Mouse (Mus musculus) gastrocnemius, postnatal 4 days (tissue): ENCODE measurements around the gene Sppl2b. TPM values are rescaled to one million over a fixed set of nuclear protein-coding genes. Genes with fewer than 3 reads are reported as not detected.
A peak's percentile ranks its signal among the peaks of the same experiment; 100 is the strongest.

ENCODE experiments used
- DNase-seq, 2 experiments: peaks; one replicate each; pipeline ENCODE4 v3.0.0; 2021 to 2022; ENCODE audit warnings: low spot score in 2 of 2, mixed read lengths in 2 of 2
- microRNA-seq: library from miRNA; unstranded; fragments of <30 nt; microRNA quantifications from one replicate; pipeline ENCODE4 v1.2.0, GENCODE M21; 2021
- total RNA-seq, 2 experiments: library from RNA; stranded (reverse); gene quantifications; 2 replicates each; pipeline ENCODE4 v1.2.3; 2021

Gene Sppl2b
- total RNA-seq, 2 experiments from 2014 or later: 30.9 to 38.6 TPM

DNA sequence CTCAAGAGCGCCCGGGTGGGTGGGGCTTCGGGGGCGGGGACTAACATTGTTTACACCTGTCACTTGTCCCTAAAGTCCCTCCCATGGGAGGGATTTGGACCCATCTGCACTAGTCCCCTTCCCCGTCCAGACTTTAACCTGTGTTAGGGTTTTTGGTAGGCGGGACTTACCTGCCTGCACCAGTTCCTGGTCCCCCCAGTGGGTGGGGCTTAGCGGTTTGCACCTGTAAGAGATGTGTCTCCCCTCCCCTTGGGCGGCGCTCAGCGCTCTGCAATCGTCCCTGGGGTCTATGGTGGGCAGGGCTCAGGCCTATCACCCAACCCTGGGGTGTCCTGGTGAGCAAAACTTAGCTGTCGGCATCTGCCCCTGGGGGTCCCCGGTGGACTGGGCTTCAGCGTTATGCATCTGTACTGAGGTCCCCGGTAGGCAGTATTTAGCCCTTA, 62.3 kb downstream of the Sppl2b start:
- DNase-seq: no peak

DNA sequence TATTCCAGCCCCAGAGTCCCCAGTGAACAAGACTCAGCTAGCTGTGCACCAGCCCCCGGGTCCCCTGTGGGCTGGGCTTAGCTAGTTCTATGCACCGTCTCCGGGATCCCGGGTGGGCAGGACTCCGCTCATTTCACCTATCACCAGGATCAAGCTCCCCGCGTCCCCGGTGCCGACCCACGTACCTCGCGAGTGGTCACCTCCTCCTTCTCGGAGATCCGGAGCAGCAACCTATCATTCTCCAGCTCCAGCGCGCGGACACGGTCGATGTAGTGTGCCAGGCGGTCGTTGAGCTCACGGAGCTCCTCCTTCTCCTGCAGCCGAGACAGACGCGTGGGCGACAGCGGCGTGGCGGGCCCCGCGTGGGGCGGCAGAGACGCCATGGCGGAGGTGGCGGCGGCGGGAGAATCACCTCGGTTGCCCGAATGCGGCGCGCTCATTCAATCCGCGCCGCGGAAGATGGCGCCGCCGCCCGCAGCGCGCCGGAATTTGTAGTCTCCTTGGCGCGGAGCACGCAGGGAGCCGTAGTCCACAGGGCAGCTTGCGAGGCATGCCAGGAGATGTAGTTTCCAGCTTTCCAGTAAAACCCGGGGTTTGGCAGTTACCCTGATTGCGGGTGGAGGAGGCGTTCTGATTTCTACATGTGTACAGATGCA, 62.8 kb downstream of the Sppl2b start, which contains the start of gene Lmnb2:
TSS of gene Lmnb2 (minus strand) at position 467 of the 656 bp plus-strand sequence.
- peak in 1 of 2 experiments; percentile 77 for DNase-seq

Small RNAs within 50 kb of the gene (microRNA-seq; reads per million reads assigned to microRNA genes)
- gene Mir1982: 1.7 reads per million

Other genes with a start within 250 kb of the Sppl2b start
- gene Gm49322, start 249.3 kb upstream of the Sppl2b start, total RNA-seq: 1 to 10 TPM; 1.1 to 1.7 TPM
- gene Csnk1g2, start 232.4 kb upstream of the Sppl2b start, total RNA-seq: 100 to 1,000 TPM; 167 to 169 TPM
- gene Btbd2, start 198.2 kb upstream of the Sppl2b start, total RNA-seq: 10 to 100 TPM; 50.7 to 50.8 TPM
- 100 to 1,000 TPM; 170 to 176 TPM for gene Mknk2, start 177.2 kb upstream of the Sppl2b start, total RNA-seq
- 10 to 100 TPM; 24.0 to 25.4 TPM for gene Mob3a, start 153.3 kb upstream of the Sppl2b start, total RNA-seq
- gene Izumo4, start 153.1 kb upstream of the Sppl2b start, total RNA-seq: 1 to 10 TPM; 8.3 to 8.4 TPM
- 10 to 100 TPM; 52.1 to 58.7 TPM for gene Ap3d1, start 113.0 kb upstream of the Sppl2b start, total RNA-seq
- gene Dot1l, start 100.1 kb upstream of the Sppl2b start, total RNA-seq: 10 to 100 TPM; 50.5 to 61.2 TPM
- 10 to 100 TPM; 47.1 to 55.8 TPM for gene Sf3a2, start 57.1 kb upstream of the Sppl2b start, total RNA-seq
- gene Plekhj1, start 56.6 kb upstream of the Sppl2b start, total RNA-seq: 10 to 100 TPM; 41.7 to 43.0 TPM
- under 1 TPM; 0.86 to 0.93 TPM for gene Amh, start 50.0 kb upstream of the Sppl2b start, total RNA-seq
- 100 to 1,000 TPM; 199 to 230 TPM for gene Jsrp1, start 41.8 kb upstream of the Sppl2b start, total RNA-seq
- gene Oaz1, start 28.6 kb upstream of the Sppl2b start, total RNA-seq: 100 to 1,000 TPM; 785 to 853 TPM
- 10 to 100 TPM; 21.5 to 22.1 TPM for gene Lingo3, start 11.2 kb upstream of the Sppl2b start, total RNA-seq
- gene Lsm7, start 66 bp upstream of the Sppl2b start, total RNA-seq: 10 to 100 TPM; 53.7 to 54.2 TPM
- under 1 TPM in 1 of 2 experiments, not detected in 1; 0.10 TPM for gene Tmprss9, start 16.6 kb downstream of the Sppl2b start, total RNA-seq
- 100 to 1,000 TPM; 120 to 134 TPM for gene Timm13, start 45.7 kb downstream of the Sppl2b start, total RNA-seq
- 10 to 100 TPM; 46.8 to 50.5 TPM for gene Lmnb2, start 63.0 kb downstream of the Sppl2b start, total RNA-seq
- 10 to 100 TPM; 13.5 to 16.3 TPM for gene Gadd45b, start 74.8 kb downstream of the Sppl2b start, total RNA-seq
- gene Gng7, start 159.7 kb downstream of the Sppl2b start, total RNA-seq: 1 to 10 TPM; 1.9 to 2.0 TPM
- gene Diras1, start 170.4 kb downstream of the Sppl2b start, total RNA-seq: under 1 TPM in 1 of 2 experiments, not detected in 1; 0.10 TPM
- 10 to 100 TPM; 11.2 to 11.9 TPM for gene Slc39a3, start 182.2 kb downstream of the Sppl2b start, total RNA-seq
- 100 to 1,000 TPM in 1 of 2 experiments, 10 to 100 TPM in 1; 98.0 to 100 TPM for gene Sgta, start 204.9 kb downstream of the Sppl2b start, total RNA-seq
- gene Thop1, start 214.8 kb downstream of the Sppl2b start, total RNA-seq: 10 to 100 TPM; 40.6 to 44.0 TPM
- 1 to 10 TPM; 1.2 to 1.5 TPM for gene Creb3l3, start 243.6 kb downstream of the Sppl2b start, total RNA-seq